Comparison of ENCODE assay signal across 22 mouse cellular contexts in the genomic region with DNA sequence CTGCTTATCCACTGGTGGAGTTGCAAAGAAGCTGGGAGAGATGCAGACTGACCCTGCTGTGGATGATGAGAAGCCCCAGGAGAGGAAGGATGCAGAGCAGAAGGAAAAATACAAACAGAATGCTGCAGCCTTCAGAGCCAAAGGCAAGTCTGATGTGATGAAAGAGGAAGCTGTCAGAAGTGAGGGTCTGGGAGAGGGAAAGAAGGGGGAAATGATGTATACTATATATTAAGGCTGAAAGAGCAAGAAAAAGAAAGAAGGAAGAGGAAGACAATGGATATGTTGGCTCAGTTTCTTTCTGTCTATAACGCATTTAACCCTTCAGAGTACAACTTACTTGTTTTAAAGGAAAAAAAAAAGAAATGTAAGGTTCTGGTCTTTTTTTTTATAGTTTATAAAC.
"Had no signal": no experiment of that assay in that cellular context is flagged by ENCODE, and none has a peak within 500 bp of the region (broad histone marks: within the 10 kb centered on the region; RNA-seq: fewer than 3 reads in every experiment).

No protein-coding gene starts in this region.

- H3K4me1 ChIP-seq: lung, embryonic 15.5 days; midbrain, embryonic 10.5 days; midbrain, embryonic 12.5 days; neural tube, embryonic 13.5 days; neural tube, embryonic 15.5 days; stomach, embryonic 15.5 days had no signal

- ATAC-seq: liver, postnatal 0 days; lung, postnatal 0 days; midbrain, embryonic 16.5 days had no signal

- DNase-seq: liver, postnatal 0 days; lung, adult 2 months; lung, postnatal 14 days; lung, postnatal 36 days; midbrain, embryonic 14.5 days; retina, postnatal 1 day; right cerebral cortex, adult 18-20 months; right cerebral cortex, postnatal 25 days; thymus, adult 2 months; thymus, postnatal 25 days; thymus, postnatal 4 days had no signal

- H3K27me3 ChIP-seq: lung, embryonic 15.5 days; midbrain, embryonic 12.5 days; neural tube, embryonic 13.5 days; neural tube, embryonic 15.5 days; stomach, embryonic 15.5 days had no signal

- H3K4me2 ChIP-seq: lung, embryonic 15.5 days; midbrain, embryonic 12.5 days; neural tube, embryonic 13.5 days; neural tube, embryonic 15.5 days; stomach, embryonic 15.5 days had no signal

- H3K36me3 ChIP-seq: lung, embryonic 15.5 days; midbrain, embryonic 10.5 days; midbrain, embryonic 12.5 days; neural tube, embryonic 13.5 days; neural tube, embryonic 15.5 days; stomach, embryonic 15.5 days had no signal

- H3K27ac ChIP-seq: lung, embryonic 15.5 days; macrophage; midbrain, embryonic 10.5 days; midbrain, embryonic 12.5 days; neural tube, embryonic 13.5 days; neural tube, embryonic 15.5 days; stomach, embryonic 15.5 days; stomach, postnatal 0 days had no signal

- H3K4me3 ChIP-seq: lung, embryonic 15.5 days; midbrain, embryonic 10.5 days; midbrain, embryonic 12.5 days; myocyte; neural tube, embryonic 13.5 days; neural tube, embryonic 15.5 days; stomach, embryonic 15.5 days had no signal

- H3K9ac ChIP-seq: liver, postnatal 0 days; lung, embryonic 15.5 days; midbrain, embryonic 12.5 days; neural tube, embryonic 13.5 days; neural tube, embryonic 15.5 days; stomach, embryonic 15.5 days had no signal

- H3K9me3 ChIP-seq: lung, embryonic 15.5 days; midbrain, embryonic 10.5 days; midbrain, embryonic 12.5 days; neural tube, embryonic 13.5 days; neural tube, embryonic 15.5 days; stomach, embryonic 15.5 days had no signal
